Mouse (Mus musculus): ENCODE data around the gene Vmn1r44.

DNA sequence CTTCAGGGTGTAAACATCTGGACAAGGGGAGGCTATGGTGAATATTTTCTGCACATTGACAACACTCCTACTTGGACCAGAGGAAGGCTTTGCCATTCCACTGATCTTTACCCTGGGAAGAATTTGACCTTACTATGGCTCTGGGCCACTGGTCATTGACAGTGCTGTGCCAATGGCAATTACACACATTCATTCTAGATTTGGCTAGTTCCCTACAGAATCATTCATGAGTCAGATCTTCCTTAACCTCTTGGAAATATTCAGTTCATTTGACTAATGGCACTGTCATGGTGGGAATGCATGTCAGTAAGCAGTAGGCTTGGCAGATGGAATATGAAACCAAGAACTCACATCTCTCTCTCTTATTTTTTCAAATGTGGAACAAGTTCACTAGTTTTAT, 2.6 kb upstream of the Vmn1r44 start:
- TF ChIP-seq CTCF (IDR thresholded peaks at IDR 0.05; ENCODE audit: low read depth, low read length) (no peak), TAL1 (conservative IDR thresholded peaks at IDR 0.05; ENCODE audit: low read depth, low read length) (no peak), GATA1 (IDR thresholded peaks at IDR 0.05; ENCODE audit: borderline replicate concordance, low read length) (no peak), POLR2AphosphoS5 (IDR thresholded peaks at IDR 0.05; ENCODE audit: insufficient replicate concordance, low read depth, low read length) (no peak)

Measured in G1E (cell line).